Mouse (Mus musculus) heart, postnatal 14 days (tissue): Measurements from ENCODE around the gene Bsg. TPM values are rescaled to one million over a fixed set of nuclear protein-coding genes. Genes with fewer than 3 reads are reported as not detected.
A peak's percentile ranks its signal among the peaks of the same experiment; 100 is the strongest.
"Not testable (repeated sequence)": the region's sequence is repeated elsewhere in the genome, so short reads cannot be mapped to it uniquely, and the experiment has no call there.

Experiments
- DNase-seq, 2 experiments: peaks; one replicate each; pipeline ENCODE4 v3.0.0; 2021 to 2022
- intact Hi-C: fragments of 180-260 bp; cut with DNase I; formaldehyde crosslinking; loops from one replicate; pipeline ENCODE4 v1.15.1; 2025
- total RNA-seq, 2 experiments: library from RNA; stranded (reverse); gene quantifications; 2 replicates each; pipeline ENCODE4 v1.2.3; 2021

Bsg gene
- total RNA-seq, 2 experiments from 2014 or later: 1,285 to 1,330 TPM

DNA sequence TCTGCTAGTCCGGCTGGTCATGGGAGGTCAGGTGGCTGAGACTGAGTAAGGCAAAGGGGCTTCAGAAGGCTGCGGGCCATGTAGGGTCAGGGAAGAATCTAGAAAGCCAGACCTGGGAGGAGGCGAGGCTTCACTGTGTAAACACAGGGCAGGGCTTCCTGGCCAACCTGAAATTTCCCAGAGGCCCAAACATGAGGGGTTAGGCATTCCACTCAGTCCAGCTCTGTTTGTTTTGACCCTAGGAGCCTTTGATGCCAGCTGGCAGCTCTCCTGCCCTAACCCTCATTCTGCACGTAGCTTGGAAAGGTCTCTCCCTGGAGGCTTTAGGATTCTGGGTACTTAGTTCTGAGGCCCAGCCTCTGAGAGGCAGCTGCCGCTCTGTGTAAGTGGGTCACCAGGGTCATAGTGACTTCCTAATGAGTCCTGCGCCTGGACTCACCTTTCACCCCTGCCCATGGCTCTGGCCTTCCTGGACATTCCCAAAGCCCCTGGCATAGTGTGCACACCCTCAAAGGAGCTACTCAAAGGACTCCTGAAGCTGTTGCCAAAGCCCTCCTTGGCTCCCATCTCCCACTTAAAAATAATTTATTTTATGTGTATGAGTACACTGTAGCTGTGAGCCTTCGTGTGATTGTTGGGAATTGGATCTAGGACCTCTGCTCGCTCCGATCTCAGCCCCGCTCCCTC is 2.7 kb upstream of the Bsg start:
- peak; percentile 65 to 79 for DNase-seq
- intact Hi-C loops: no loop called here

DNA sequence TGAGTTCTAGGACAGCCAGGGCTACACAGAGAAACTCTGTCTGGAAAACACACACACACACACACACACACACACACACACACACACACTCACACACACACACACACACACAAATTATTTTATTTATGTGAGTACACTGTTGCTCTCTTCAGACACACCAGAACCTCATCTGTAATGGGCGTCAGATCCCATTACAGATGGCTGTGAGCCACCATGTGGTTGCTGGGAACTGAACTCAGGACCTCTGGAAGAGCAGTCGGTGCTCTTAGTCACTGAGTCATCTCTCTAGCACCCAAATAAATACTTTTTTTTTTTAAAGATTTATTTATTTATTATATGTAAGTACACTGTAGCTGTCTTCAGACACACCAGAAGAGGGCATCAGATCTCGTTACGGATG is 1.3 kb upstream of the Bsg start:
- not testable (repeated sequence) for DNase-seq

DNA sequence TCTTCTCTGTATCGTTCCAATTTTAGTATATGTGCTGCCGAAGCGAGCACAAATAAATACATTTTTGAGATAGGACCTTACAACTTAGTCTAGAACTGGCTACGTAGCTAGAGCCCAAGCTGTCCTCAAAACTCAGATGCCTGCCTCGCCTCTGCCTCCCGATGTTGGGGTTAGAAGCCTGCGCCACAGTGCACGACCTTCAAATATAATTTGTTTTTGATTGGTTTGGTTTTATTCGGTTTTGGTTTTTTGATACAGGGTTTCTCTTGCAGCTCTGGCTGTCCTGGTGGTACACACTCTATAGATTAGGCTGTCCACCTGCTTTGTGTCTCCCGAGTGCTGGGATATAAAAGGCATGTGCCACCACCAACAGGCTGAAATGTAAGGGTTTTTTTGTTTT is 750 bp upstream of the Bsg start:
- intact Hi-C loops: no loop called here
- no peak for DNase-seq

More for the DNA sequence above, 1.3 kb upstream of the Bsg start:
- intact Hi-C loops: not testable (repeated sequence)

DNA sequence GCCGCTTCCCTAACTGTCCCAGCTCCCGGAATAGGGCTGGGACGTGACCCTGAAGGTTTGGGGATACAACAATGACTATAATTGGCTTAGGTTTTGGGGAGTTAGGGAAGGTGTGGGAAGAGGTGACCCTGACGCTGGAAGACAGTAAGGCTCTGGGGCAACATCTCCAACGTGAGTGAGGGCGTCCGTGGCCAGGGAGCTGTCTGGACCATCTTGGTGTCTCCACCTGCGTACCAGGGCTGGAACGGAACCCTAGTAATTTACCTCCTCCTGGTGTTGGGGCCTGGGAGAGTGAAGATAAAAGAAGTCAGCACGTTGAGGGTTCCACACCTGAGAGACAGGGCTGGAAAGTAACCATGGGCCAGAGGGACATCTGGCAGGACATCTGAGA is 674 bp downstream of the Bsg start:
- DNase-seq: no peak
- intact Hi-C loops: loop anchor here (5.0 kb wide), 1 partner anchor 72 kb away; the partner anchor contains the start of gene Fstl3

DNA sequence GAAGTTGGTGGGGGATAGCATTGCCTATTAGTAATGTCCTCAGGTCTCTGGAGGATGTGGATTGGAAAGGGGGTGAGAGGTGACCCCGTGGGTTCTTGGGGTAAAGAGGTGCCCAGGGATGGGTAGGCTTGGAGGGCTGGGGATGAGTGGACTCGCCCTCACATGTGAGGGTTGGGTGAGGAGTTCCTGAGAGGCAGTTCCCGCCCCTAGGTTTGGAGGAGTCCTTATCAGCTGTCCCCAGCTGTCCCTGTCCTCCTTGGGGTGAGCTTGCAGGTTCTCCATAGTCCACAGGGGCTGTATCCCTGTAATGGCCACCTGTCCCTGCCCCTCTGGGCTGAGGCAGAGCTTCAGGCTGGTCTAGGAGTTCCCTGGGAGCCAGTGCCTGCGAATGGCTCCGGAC is 1.7 kb downstream of the Bsg start:
- intact Hi-C loops: loop anchor here (5.0 kb wide), 1 partner anchor 71 kb away; the partner anchor contains the start of gene Fstl3
- DNase-seq: no peak

DNA sequence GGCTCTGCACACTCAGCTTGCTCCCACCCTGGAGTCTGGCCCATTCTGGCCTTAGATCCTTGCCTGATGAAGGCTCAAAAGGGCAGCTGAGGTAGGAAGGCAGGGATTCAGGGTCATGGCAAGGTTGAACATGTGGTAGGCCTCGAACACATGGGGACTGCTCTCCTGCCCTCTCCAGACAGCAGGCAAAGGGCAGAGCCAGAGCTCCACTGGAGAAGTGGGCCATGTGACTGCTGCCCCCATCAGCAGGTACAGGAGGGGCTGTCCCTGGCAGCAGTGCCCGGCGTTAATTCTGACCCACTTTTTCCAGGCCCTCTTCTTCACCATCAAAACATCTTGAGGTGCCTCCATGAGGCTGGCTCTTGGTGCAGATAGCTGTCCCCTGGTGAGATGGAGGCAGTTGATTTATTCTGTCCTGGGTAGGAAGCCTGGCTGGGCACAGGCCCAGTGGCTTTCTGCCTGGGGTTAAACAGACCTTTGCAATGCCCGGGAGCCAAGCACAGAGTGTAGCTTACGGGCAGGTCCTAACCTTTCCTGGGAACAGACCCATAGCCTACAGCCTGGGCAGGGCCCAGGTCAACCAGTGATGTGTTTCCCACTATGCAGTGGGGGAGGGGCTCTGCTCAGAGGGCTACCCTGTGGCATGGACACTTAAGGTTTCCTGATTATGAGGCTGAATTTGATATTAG is 2.3 kb downstream of the Bsg start:
- no peak for DNase-seq
- intact Hi-C loops: loop anchor here (5.0 kb wide), 1 partner anchor 71 kb away; the partner anchor contains the start of gene Fstl3

DNA sequence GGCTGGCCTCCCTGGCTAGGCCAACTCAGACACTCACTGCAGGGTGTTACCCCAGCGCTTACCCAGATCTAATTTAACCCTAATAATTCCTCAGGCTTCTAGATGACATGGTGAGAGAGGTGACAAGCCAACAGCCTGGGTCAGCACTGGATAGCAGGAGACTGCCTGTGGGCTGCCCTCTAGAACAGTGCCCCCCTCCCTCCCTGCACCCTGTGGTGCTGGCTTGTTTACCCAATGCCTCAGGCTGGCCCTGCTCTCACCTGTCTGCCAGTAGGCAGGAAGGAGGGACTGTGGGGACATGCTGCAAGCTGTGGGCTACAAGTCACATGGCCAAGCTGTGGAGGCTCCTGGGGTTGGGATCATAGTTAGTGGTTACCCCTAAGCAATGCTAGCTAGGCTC is 2.9 kb downstream of the Bsg start:
- DNase-seq: no peak
- intact Hi-C loops: loop anchor here (5.0 kb wide), 1 partner anchor 70 kb away; the partner anchor contains the start of gene Fstl3

DNA sequence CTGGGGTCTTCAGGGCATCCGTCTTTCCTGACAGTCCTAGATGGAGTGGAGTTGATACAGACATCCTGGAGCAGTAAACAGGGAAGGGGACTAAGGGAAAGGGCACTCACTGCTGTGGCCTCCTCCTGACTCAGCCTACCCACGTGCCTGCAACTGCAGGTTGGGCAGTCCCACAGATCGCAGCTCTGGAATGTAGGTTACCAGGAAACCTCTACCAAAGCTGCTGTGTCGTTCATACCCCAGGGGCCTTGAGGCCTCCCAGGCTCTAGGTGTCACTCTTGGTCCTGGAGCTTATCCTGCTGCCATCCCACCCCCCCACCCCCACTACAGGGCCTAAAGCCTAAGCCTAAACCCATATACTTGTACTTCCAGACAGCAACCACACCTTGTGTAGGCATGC is 3.5 kb downstream of the Bsg start:
- no peak for DNase-seq
- intact Hi-C loops: loop anchor here (5.0 kb wide), 1 partner anchor 70 kb away; the partner anchor contains the start of gene Fstl3

DNA sequence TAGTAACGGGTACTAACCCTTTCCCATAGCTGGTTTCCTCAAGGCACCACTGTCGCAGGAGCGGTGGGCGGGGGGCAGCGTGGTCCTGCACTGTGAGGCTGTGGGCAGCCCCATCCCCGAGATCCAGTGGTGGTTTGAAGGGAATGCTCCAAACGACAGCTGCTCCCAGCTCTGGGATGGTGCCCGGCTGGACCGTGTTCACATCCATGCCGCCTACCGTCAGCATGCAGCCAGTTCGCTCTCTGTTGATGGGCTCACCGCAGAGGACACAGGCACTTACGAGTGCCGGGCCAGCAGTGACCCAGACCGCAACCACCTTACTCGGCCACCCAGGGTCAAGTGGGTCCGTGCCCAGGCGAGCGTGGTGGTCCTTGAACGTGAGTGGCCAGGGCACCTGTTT is 4.4 kb downstream of the Bsg start:
- DNase-seq: no peak
- intact Hi-C loops: loop anchor here (5.0 kb wide), 1 partner anchor 69 kb away; the partner anchor contains the start of gene Fstl3

DNA sequence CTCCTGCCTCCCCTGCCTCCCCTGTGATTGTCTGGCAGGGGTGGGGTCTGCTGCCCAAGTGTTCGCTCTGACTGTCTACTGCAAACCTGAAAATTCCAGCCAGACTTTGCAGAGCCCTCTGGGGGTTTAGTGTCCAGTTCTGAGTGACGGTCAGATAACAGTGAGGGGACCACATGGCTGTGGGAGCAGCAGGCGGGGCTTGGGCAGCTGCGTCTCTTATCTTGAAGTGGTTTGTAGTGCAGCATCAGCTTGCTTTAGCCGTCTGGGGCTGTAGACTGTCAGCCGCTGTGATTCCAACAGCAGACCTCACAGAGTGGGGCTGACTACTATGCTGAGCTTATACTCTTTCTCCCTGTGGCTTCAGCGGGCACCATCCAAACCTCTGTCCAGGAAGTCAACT is 5.0 kb downstream of the Bsg start:
- DNase-seq: no peak
- intact Hi-C loops: loop anchor here (5.0 kb wide), 1 partner anchor 68 kb away; the partner anchor contains the start of gene Fstl3

DNA sequence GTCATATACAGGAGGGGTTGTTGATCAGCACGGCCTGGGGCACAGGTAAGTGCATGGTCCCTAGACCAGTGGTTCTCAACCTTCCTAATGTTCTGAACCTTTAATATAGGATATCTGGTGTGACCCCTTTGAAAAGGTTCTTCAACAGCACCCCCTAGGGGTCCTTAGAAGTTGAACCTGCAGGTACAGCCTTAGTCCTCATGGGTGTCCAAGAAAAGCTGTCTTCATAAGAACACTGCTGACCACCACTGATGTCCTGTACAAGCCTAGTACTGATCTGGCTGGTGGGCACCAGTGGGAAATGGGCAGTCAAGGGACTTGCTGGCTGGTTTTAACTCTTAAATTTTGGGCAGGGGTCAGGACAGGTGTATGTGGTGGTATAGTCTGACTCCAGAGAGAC is 7.7 kb downstream of the Bsg start:
- intact Hi-C loops: no loop called here

DNA sequence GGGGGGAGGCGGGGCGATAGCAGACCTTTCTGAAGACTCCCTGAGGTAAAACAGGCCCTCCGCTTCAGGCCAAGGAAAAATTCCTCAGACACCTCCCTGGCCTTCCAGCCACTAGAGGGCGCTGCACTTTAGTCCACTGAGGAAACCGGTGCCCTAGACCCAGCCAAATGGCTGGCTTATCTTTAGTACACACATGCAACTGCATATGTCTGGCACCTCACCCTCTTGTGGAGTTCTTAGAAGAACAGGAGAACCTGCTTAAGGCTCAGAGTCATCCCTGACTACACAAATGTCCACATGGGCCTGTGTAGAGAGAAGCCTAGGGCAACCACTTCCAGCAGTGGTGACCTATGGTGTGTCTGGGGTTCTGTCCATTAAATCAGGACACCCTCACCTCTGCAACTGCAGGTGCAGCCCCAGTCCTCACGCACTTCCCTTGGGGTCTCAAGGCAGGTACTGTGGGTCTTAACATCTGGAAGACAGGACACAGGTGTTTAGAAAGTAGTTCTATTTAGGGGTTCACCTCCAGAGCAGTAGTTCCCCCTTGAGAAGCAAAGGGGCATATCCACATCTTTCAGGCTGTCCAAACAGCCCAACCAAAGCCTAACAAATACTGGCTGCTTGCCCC is 8.3 kb downstream of the Bsg start:
- DNase-seq: peak; percentile 78 to 91
- intact Hi-C loops: no loop called here

More for the DNA sequence above, 7.7 kb downstream of the Bsg start:
- DNase-seq: no peak

DNA sequence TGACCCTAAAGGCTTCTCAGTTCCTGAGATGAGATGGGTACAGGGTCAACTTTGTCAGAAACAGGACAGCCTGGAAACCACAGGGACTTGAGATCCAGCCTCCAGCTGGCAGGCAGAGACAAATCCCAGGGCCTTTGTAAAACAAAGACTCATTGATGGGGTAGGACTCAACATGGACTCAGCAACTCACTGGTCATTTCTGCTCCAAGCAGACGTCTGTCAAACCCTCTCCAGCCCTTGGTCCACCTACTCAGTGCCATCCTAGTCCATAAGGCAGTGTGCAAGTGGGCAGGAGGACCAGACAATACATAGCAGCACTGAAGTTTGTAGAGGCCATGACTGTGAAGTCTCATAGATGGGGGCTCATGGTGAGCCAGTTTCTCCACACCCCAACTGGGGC is 8.9 kb downstream of the Bsg start:
- intact Hi-C loops: no loop called here
- no peak for DNase-seq

DNA sequence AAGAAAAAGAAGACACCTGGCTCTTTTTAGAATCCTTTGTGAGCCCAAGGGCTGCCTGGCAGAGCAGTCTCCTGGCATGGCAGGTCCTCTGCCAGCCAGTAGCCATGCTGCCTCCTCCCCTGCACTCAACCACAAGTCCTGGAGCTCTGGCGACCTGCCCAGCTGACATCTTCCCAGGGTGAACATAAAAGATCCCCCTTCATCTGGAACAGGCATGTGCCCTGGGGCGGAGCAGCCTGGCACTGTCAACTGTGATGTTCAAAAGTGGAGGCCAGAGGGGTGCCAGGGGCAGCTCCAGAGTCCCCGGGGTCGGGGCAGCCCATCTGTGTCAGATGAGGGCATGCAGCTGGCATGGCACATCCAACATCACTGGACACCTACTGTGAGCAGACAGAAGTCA is 10.7 kb downstream of the Bsg start:
- no peak for DNase-seq
- intact Hi-C loops: no loop called here

DNA sequence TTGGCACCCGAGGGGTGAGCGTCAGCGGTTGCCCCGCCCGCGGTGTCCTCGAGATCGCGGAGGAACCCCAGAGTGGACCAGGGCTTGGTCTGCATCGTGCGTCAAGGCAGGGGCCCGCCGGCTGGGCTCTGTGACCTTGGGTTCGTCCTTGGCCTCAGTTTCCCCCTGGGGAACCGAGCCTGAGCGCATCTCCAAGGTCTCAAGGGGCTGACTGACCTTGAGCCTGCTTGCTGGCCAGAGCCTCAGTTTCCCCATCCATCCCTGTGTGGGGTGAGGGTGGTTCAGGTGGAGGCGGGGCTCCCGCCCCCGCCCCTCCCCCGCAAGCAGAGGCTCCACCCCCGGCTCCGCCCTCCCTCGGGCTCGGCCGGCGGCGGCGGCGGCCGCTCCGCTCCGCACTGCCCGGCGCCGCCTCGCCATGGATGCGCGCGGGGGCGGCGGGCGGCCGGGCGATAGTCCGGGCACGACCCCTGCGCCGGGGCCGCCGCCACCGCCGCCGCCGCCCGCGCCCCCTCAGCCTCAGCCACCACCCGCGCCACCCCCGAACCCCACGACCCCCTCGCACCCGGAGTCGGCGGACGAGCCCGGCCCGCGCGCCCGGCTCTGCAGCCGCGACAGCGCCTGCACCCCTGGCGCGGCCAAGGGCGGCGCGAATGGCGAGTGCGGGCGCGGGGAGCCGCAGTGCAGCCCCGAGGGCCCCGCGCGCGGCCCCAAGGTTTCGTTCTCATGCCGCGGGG is 12.1 kb downstream of the Bsg start, which contains the start of gene Hcn2:
TSS of gene Hcn2 (plus strand) at position 381 of the 734 bp plus-strand sequence.
- intact Hi-C loops: no loop called here
- DNase-seq: no peak

DNA sequence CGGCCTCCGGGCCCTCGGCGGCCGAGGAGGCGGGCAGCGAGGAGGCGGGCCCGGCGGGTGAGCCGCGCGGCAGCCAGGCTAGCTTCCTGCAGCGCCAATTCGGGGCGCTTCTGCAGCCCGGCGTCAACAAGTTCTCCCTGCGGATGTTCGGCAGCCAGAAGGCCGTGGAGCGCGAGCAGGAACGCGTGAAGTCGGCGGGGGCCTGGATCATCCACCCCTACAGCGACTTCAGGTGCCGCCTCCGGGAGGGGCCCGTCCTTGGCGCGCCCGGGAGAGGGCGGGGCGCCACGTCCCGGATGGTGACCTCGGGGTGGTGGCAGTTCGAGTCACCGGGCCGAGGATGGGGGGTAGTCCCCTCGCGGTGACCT is 12.7 kb downstream of the Bsg start:
- no peak for DNase-seq
- intact Hi-C loops: no loop called here

DNA sequence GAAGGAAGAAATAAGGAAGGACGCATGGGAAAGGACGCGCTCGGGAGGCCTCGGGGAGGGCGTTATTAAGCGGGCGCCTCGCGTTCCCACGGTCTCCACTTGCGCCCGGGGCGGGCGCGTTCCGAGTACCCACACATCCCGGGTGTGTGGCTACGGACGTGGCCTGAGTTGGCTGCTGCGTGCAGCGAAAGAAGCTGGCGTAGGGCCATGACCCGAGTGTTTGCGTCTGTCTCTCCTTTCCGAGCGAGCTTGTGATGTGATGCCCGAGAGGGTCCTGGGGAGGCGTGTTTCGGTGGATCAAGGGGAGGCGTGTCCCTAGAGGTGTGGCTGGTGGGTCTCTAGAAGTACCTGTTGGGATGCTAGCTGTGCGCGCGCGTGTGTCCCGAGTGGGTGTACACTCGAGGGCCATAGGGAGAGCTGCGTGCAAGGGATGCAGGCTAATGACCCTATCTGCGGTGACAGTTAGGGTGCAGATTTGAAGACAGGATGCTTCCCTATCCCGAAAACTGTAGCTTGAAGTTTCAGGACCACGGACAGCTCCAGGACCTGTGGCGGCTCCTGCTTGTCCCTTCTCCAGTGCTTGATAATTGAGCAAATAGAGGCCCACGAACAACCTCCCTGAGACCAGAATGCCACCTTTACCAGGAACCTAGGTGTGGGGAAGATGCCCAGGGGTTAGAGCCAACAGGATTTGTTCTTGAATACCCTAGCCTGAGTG is 13.5 kb downstream of the Bsg start:
- intact Hi-C loops: no loop called here
- peak; percentile 82 to 88 for DNase-seq

DNA sequence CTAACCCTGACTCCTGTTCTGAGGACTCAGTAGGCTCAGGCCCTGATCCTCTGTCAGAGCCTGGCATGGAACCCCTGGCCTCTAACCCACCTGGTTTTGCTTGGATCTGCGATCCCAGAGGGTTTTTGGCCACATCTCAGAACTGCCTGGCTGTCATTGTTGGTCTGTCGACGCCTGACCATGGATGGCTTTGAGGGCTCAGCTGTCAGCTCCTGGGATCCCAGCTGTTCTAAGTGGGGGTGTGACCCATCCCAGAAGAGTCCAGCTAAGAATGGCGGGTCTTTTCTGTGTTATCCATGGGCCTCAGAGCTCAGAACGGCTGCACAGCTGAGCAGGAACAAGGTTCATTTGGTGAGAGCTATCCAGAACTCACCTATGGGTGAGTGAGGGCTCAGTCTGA is 16.8 kb downstream of the Bsg start:
- no peak for DNase-seq
- intact Hi-C loops: no loop called here

DNA sequence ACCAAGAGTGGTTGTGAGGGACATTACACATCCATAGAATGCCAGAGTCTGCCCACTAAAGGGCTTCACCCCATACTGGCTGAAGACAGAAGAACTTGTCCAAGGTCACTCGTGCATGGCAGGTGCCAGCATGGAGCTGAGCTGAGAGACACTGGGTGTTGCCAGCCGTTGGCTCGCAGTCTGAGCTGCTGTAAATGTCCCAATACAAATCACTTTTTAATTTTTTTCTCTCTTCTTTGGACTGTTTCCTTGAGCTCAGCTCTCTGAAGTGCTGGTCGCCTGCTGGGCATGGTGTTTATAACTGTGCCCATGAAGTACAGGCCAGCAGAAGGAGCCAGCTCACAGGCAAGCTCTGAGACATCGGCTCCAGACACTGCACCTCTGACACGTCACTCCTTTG is 18.8 kb downstream of the Bsg start:
- peak in 1 of 2 experiments; percentile 36 for DNase-seq
- intact Hi-C loops: no loop called here

DNA sequence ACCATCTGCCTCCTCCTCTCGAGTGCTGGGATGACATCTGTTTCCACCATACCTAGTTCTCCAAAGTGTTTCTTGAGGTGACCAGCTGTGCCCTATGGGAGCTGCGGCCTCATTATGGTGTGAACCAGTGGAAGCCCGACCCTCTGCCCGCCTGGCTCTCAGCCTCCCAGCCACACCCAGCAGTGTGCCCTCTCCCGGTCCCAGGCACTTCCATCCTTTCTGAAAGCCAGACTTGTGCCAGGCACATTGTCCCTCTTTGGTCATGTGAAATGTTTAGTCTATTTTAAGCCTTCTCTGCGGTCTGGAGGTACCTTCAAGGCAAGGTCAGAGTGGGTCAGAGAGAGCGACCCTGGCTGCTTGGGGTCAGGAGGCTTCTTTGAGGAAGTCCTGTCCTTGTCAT is 19.4 kb downstream of the Bsg start:
- intact Hi-C loops: no loop called here
- DNase-seq: peak in 1 of 2 experiments; percentile 41
